24 mouse cellular contexts compared by ENCODE assay signal in the genomic region with DNA sequence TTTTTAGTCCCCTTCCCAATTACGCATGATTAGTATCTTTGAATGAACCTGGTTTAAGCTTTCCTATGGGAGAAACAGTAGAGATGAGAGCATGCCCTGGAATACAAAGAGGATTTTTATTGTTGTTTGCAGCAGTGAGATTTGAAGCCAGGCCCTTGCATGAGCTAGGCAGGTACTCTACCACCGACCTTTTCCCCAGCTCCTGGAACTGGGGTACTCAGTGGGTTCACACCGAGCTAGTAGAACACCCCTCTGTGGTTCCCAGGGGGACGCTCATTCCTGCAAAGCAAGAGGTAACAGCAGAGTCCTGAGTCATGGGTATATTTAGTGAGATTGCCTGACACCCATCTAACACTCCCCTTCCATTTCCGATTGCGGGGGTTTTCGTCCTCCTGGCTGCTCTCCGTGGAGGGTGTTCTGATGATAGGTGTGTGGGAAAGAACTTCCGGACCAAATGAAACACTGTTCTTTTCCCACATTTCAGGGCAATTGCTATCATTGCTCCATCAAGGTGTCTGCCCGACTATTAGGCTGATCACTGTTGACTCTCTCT.
"Had no signal": no experiment of that assay in that cellular context is flagged by ENCODE, and none has a peak within 500 bp of the region (broad histone marks: within the 10 kb centered on the region; RNA-seq: fewer than 3 reads in every experiment).

No protein-coding gene starts in this region.

- H3K4me3 ChIP-seq: heart, adult 2 months; heart, embryonic 12.5 days; hindbrain, embryonic 10.5 days; hindbrain, embryonic 12.5 days; intestine, embryonic 15.5 days; layer of hippocampus, adult 2 months; left cerebral cortex, adult 2 months; limb, embryonic 10.5 days; limb, embryonic 12.5 days; liver, embryonic 13.5 days had no signal

- H3K36me3 ChIP-seq: heart, embryonic 12.5 days; intestine, embryonic 15.5 days; limb, embryonic 10.5 days; limb, embryonic 12.5 days; liver, embryonic 13.5 days had no signal

- H3K27me3 ChIP-seq: heart, embryonic 12.5 days; hindbrain, embryonic 12.5 days; intestine, embryonic 15.5 days; liver, embryonic 13.5 days had no signal

- H3K4me2 ChIP-seq: heart, embryonic 12.5 days; hindbrain, embryonic 12.5 days; hindbrain, embryonic 14.5 days; intestine, embryonic 15.5 days; limb, embryonic 12.5 days; liver, embryonic 11.5 days; liver, embryonic 13.5 days had no signal

- DNase-seq: gastrocnemius, postnatal 14 days; heart, adult 2 months; heart, postnatal 10 days; heart, postnatal 4 days; kidney, adult 18-20 months; kidney, adult 8-10 months; kidney, postnatal 10 days; kidney, postnatal 25 days; kidney, postnatal 4 days; liver; liver, embryonic 13.5 days had no signal

- H3K9me3 ChIP-seq: heart, embryonic 12.5 days; hindbrain, embryonic 10.5 days; hindbrain, embryonic 12.5 days; intestine, embryonic 15.5 days; limb, embryonic 10.5 days; limb, embryonic 12.5 days; liver, embryonic 13.5 days had no signal

- H3K4me1 ChIP-seq: hindbrain, embryonic 12.5 days; intestine, embryonic 15.5 days; limb, embryonic 10.5 days; liver, embryonic 13.5 days had no signal

- H3K27ac ChIP-seq: heart, adult 2 months; hindbrain, embryonic 10.5 days; hindbrain, embryonic 12.5 days; hindbrain, embryonic 14.5 days; intestine, embryonic 15.5 days; layer of hippocampus, adult 2 months; left cerebral cortex, adult 2 months; limb, embryonic 10.5 days; limb, embryonic 12.5 days; liver, embryonic 13.5 days had no signal

- ATAC-seq: hindbrain, embryonic 16.5 days; inflammation-experienced regulatory T-cells, adult 6 months; intestine, embryonic 15.5 days; intestine, postnatal 0 days had no signal

- H3K9ac ChIP-seq: heart, embryonic 12.5 days; hindbrain, embryonic 12.5 days; hindbrain, embryonic 14.5 days; intestine, embryonic 15.5 days; limb, embryonic 12.5 days; liver, embryonic 13.5 days had no signal
